Mouse (Mus musculus) frontal cortex, postnatal 36 days (tissue): ENCODE measurements at regions not wholly inside any gene's neighbourhood (a gene's known extent, or its start where the extent isn't known, plus 50 kb on each side); places are given as distances from the start of the nearest gene placed in this dataset.
A peak's percentile ranks its signal among the peaks of the same experiment; 100 is the strongest.

Experiments
- DNase-seq, 2 experiments: peaks; one replicate each; pipeline ENCODE4 v3.0.0; 2022; ENCODE audit warnings: low spot score in 2 of 2

DNA sequence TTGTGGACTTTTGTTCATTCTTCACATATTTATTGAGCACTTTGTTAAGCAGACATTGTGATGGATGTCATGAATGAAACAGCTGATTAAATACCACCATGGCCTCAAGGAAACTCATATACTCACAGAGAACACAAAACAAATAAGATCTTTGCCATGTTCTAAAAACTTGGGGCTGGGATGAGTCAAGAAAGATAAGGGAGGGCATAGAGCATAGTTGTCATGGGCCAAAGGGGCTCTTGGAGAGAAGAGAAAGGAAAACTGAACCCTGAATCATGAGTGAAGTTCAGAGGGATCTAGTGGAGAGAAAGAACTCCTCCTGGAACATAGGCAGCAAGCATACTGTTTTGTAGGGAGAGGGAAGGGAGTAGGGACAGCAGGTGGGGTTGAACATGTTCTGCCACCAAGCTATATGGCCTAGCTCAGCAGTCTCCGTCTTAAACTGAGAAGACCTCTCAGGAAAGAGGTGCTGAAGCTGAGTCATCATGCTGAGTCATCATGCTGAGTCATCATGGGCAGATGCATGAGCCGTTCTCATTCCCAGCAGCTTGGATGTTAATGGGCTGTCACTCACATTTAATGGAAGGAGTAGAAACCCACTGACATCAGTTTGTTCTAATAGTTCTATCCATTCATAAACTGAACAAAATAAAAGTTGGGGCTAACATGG lies 69.6 kb downstream of the Cetn3 start:
- no peak for DNase-seq

- DNase-seq: peak; percentile 36 to 74
Observed at GRCm38 (mm10) chr13:81856072-81856471, 73.2 kb downstream of the Cetn3 start.

DNA sequence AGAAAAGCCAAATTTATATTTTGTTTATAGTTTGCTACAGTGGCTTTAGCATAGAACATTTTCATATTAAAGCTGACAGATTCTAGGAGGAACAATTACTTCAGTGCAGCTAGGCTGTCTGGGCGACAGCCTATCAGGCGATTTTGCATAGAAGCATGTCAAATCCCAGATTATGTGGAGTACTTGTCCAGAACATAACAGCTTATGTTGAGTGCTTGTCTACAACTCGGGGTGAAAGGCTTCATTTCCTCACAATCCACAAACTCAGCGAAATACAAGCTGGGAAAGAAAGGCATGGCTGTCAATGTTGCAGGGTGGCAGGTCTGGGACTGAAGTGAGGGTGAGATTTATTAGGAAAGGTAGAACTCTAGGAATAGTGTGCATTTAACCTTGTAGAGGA lies 77.8 kb downstream of the Cetn3 start:
- no peak for DNase-seq

GRCm38 (mm10) chr13:81861886-81862600 lies 79.2 kb downstream of the Cetn3 start:
- peak; percentile 34 to 66 for DNase-seq

DNA sequence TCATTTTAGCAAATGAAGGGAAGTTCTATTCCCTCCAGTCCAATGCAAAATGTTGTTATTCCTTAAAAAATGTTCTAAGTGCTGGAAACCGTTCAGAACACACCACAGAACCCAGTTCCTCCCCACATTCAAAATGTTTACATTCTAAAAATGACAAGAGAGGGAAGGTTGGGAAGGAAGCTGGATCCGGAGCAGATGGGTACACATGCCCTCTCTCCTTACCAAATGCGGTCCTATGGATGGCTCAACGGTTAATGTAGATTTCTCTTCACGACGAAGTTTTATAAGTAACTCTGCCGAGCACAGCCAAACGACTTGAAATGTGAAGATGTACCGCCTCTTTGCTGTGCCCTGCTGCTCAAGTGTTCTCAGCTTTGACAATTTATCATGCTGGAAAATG lies 88.3 kb downstream of the Cetn3 start:
- DNase-seq: peak in 1 of 2 experiments; percentile 26

DNA sequence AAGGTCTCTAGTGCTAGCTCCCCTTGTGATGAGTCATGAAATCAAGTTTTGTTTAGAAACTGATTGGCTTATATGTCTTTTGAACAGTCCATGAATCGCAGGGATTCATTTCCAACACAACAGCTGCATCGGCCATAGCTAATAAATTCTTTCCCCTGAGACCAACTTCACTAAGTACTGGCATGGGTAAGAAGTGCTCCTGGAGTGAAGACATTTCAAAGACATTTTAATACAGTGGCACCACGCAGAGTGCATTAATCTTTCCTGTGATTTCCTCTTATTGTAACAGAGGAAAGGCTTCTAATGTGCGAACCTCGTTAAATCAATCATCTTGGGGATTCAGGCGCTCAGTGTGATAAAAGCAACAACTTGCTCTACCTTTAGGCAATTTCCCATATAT lies 103.0 kb downstream of the Cetn3 start:
- no peak for DNase-seq

GRCm38 (mm10) chr13:81930266-81930665 lies 147.4 kb downstream of the Cetn3 start:
- DNase-seq: no peak

GRCm38 (mm10) chr13:81931199-81931598 lies 148.3 kb downstream of the Cetn3 start:
- no peak for DNase-seq

DNA sequence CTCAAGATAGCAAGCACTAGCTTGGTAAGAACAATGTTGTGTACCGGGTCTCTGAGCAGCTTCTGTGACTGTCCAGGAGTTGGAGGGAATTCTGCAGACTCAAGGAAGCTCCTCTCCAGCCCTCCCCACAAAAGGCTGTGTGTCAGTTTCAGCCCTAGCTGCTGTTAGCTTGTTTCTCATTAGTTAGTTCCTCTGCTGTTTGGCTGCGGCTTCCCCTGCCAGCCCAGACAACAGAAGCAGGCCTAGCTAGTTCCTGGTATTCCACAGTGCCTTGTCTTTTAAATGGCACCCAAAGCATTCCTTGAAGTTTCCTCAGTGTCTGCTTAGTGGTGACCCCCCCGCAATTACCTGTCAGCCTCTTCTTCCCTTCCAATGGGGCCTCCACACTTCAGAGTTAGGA lies 154.2 kb downstream of the Cetn3 start:
- no peak for DNase-seq

DNA sequence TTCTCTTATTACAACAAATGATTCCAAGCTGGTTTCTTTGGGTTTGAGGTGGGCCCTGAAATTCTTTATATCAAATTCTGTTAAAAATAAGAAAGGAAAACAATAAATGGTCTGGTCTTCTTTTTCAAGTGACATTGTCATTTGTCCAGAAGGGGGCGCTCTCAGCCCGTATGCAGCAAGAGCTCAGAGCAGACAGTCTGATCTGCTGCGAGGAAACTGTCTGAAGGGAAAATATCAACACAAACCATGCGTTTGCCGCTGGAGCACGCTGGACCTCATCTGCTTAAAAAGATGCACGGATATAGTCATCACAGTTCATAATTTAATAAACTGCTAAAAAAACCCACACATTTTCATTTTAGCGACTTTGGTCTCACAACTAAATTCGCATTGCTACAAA lies 161.2 kb downstream of the Cetn3 start:
- DNase-seq: peak; percentile 87 to 93

- DNase-seq: peak in 1 of 2 experiments; percentile 38
Observed at GRCm38 (mm10) chr13:81944469-81944868, 161.6 kb downstream of the Cetn3 start.

GRCm38 (mm10) chr13:81945741-81946140 lies 162.9 kb downstream of the Cetn3 start:
- no peak for DNase-seq

- DNase-seq: no peak
Observed at GRCm38 (mm10) chr13:81965431-81965830, 182.6 kb downstream of the Cetn3 start.

DNA sequence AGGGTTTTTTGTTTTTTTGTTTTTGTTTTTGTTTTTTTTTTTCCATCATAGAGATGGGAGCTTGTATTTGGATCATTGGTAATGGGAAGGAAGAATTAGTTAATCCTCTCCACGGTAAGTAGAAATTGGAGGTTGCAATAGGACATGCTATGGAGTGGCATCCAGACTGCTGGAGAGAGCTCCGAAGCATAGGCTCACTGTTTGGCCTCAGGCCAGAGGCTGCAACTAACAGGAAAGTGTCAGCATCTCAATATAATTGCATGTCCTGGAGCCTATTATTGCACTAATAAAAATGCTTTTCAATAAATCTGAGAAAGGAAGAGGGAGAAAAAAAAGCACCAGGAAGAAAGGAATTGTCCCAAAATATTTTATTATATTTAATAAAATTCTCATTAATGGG lies 193.0 kb downstream of the Cetn3 start:
- no peak for DNase-seq

- no peak for DNase-seq
Observed at GRCm38 (mm10) chr13:81978003-81978402, 195.1 kb downstream of the Cetn3 start.

DNA sequence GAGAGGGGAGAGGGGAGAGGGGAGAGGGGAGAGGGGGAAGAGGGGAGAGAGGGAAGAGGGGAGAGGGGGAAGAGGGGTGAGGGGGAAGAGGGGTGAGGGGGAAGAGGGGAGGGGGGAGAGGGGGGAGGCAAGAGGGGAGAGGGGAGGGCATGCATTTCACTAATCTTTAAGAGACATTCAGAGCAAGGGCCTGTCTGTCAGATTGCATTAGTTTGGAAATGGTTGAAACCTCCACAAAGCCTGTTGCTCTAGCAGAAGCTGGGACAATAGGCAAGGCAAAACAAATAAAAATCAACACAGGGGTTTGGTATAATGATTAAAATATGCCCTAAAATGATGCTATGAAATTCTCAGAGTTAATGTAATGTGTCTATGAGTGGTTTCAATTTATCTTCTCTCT lies 196.4 kb downstream of the Cetn3 start:
- no peak for DNase-seq

GRCm38 (mm10) chr13:81980094-81980493 lies 197.2 kb downstream of the Cetn3 start:
- peak; percentile 13 to 16 for DNase-seq

DNA sequence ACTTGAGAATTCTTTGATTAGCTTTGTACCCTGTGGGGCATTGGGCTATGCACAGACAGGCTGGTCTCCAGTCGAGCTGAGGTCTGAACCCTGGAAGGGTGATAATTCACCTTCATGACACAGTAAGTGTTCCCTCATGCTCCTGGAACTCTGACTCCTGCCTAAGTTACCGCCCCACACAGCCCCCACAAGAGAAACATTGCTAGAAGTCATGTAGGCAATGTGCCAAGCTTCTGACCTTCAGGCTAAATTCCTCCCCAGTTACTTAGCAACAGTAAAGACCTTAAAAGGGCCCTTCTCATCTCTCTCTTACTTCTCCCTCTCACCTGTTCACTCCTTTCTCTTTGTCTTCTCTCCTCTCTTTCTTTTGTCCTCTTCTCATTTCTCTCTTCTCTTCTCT lies 199.6 kb downstream of the Cetn3 start:
- DNase-seq: no peak

DNA sequence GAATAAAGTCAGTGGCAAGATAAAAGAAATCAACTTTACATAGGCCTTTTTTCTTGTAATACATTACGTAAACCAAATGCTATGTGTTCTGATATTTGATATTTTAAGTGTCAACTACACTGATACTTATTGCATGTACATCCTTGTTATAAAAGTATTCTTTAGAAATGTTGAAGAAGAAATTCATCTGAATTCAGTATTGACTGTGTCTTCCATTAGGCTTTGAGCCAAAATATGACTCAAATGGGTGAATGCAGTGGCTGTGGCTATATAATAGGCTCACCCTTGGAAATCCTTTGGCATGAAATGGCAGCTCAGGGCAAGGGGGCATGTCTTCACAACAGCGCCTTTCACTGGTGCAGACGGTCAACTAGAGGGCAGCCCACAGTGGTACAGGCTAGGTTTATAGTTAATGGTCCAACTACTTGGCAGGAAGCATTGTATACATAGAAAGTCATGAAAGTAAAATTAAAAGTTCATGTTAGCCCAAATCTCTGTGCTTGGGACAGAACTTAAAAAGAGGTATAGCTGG lies 217.9 kb downstream of the Cetn3 start:
- DNase-seq: no peak

GRCm38 (mm10) chr13:82005929-82006726 lies 223.3 kb downstream of the Cetn3 start:
- no peak for DNase-seq

DNA sequence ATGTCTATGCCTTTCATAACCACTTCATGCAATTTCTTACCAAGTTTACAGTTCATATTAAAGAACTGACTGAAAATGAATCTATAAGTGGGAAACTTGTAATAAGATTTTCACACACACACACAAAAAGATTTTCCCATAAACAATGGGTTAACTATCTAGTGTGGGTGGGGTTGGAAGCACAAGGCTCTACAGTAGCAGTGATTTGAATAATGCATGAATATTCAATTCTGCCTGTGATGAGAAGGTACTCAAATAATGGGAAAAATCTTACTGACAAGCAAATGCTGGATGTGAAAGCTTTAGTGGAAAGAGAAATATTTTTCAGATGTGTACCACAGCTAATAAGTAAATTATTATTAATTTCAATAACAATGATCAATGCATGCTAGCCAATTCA lies 224.3 kb downstream of the Cetn3 start:
- DNase-seq: no peak

GRCm38 (mm10) chr13:82039623-82040022 lies 256.7 kb downstream of the Cetn3 start:
- DNase-seq: no peak
